Mouse (Mus musculus) frontal cortex, postnatal 14 days (tissue): ENCODE results near the gene Agxt.
A peak's percentile ranks its signal among the peaks of the same experiment; 100 is the strongest.

ENCODE experiments used
- DNase-seq, 2 experiments: peaks; one replicate each; pipeline ENCODE4 v3.0.0; 2022; ENCODE audit warnings: low spot score in 2 of 2

Gene Agxt

DNA sequence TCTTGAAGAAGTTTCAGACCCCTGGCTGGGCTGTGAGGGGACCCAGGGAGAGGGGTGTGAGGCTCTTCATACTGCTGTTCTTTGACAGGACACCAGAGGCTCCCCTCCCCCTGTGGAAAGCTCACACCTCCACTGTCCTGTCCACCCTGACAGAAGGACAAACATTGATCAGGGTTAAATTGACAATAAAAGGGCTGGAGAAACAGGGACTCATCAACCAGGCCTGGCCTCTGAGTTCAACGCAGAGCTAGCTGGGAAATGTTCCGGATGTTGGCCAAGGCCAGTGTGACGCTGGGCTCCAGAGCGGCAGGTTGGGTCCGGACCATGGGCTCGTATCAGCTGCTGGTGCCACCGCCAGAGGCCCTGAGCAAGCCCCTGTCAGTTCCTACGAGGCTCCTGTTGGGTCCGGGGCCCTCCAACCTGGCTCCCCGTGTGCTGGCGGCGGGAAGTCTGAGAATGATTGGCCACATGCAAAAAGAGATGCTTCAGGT, at the start of gene Agxt:
Agxt (plus strand) TSS at position 205 of the 491 bp plus-strand sequence.
- DNase-seq: no peak

DNA sequence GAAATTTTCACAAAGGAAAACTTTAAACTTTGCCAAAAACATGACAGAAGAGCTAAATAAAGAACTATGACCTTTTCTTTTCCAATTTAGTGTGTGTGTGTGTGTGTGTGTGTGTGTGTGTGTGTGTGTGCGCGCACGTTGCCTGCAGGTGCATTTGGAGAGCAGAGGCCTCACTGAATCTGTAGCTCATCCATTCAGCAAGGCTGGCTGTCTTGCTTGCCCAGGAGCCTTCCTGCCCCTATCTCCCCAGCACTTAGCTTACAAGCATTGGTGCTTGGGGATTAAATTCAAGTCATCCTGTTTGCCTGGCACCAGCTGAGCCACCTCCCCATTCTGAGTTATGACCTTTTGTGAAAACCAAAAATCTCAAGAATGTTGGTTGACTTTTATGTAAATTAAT, 42.5 kb upstream of the Agxt start:
- no peak for DNase-seq

DNA sequence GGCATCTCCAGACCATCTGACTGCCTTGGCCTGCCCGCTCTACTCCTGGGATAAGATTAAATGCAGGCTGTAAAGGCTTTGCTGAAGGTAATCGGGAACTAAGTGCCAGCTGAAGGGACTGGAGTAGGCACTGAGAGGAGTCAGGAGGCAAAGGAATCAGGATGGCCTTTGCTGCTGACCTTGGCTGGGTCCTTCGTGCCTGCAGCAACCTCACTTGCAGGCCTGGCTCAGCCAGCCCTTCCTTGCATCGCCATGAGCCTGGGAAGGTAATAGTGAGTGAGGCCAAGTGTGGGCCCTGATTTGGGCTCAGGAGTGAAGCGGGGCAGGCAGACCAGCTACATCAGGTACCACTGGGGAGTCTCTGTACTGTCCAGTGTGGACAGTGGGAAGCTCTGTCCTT, 36.1 kb upstream of the Agxt start:
- DNase-seq: no peak

DNA sequence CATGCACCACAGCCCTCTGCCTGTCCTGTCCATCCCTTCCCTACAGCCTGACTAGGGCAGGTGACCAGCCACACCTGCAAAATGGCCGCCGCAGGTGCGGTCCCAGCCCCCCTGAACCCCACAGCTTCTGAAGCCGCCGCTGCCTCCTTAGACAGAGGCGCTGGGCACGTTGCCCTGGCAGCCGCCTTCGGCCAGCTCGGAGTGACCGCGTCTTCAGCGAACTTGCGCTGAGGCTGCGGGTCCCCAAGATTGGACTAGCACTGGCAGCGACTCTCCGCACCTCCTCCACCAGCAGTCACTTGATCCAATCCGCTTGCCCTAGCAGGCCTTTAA, 34.8 kb upstream of the Agxt start:
- DNase-seq: peak in 1 of 2 experiments; percentile 40

DNA sequence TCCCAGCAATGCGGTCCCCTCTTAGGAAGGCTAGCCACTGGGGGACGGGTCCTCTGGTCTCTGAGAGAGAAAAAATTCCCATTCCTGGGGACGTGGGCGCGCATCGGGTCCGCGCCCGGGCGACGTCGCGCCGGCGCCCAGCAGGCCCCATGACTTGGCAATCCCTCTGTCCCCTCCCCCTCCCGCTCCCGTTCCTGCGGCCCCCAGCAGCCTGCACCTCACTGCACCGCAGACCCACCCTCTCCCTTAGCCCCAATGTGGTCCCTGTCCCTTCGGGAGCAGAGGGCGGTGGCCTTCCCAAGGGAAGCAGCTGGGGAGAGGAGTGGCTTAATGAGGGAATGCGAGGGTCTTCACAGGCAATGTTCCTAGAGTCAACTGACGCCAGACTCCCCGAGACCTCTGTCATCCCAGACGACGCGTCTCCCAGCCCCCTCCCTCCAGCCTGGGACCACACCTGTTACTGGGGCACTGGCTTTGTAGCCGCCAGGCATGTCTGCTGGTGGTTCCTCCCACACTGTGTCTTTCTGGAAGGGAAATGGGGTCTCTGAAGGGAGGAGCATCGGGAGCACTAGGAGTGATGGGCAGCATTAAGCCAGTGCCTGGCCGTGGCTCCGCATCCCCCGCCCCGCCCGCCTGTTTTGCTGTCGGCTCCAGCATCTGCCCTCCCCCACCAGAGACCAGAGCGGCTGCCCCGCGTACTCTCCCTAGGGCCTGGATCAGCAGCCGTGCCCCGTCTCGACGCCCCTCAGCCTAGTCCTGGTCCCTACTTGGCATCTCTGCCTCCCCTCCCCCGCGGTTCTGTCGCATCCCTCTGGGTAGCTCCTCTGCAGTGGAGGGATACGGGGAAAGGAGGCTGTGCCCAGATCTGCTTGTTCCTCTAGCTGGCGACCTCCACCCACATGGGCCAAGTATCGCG, 34.2 kb upstream of the Agxt start:
- peak; percentile 51 to 67 for DNase-seq

DNA sequence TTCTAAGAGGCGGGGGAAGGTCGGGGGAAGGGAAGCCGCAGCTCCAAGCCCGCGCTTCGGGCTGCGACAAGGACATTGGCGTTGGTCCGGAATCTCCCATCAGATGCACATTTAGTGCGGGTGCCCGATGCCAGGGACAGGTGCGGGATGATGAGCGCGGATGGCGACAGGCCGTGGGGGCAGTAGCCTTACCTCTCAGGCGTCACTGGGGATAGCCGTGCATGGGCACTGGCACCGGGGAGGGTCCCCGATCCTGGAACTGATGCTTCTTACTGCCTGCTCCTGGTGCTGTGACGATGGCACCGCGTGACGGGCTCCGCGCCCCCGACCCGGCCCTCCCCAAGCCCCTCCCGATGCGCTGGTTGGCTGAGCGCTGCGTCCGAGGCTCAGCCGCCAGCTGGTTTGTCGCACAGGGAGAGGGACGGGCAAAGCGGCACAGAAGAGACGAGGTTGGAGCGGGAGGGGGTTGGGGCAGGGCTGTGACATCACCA, 33.4 kb upstream of the Agxt start, which contains the start of gene Kif1a:
Kif1a (minus strand) TSS at position 381 of the 491 bp plus-strand sequence.
- peak; percentile 90 to 91 for DNase-seq

DNA sequence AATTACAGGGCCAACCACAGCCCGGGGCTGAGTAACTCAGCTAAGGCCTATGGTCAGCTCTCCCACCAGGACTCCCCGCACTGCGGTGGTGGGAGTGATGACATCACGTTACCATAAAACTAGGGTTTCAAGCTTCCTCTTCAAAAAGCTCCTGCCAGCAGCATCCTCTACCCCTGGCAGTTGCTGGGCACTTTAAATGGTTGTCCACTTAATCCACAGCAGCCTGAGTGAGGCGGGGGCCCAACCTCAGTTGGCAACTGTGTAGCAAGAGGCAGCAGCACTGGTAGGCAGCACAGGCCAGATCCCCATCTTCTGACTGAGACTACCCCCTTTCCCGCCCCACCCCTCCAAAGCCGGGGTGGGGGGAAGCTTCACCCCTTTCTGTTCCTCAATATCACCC, 32.3 kb upstream of the Agxt start:
- no peak for DNase-seq

DNA sequence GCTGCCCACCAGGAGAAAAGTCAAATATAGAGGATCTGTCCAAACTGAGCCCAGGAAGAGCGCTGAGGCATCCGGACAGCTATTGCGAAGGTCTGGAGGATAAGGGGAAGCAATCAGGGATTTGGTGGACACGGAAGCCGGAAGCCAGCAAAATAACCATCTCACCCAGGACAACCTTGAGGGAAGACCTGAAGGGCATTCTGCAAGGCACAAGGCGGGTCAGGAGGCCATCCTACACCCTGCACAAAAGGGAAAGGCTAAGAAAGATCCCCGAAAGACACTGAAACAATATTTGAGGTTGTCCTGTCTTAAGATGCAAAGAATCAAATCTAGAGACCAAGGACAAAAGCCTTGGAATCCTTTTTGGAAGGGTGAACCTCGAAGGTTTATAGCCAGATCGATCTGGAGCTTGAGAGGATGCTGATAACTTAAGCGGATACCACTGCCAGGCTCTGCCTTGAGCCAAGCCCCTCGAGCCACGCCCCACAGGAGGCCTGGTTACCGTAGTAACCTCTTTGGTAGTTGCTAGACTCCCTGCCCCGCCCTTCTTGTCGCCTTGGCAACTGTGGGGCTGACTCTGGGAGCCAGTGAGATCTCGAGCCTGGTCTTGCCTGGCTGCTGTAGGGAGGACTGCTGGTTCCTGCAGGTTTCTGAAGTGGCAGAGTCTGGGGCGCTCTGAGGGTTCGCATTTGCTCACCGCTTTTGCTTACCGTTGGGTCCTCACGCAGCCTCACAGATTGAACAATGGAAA, 20.2 kb upstream of the Agxt start:
- DNase-seq: peak; percentile 70 to 75

DNA sequence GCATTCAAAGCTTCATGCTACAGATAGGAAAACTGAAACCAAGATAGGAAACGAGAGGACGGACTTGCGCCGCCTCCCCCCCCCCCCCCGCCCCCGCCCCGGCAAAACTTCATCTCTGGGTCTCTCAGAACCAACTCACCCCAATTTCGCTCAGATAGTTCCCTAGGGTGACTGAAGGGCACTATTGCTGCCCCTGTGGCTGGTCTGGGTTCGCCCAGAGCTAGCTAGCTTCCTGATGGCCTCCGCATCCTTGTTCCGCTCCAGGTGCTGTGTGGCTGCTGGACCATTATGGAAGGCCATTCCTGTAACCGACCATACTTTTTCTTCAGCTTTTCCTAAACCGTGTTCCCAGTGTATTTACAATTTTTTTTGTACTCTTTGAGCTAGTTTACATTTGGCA, 19.6 kb upstream of the Agxt start:
- no peak for DNase-seq

DNA sequence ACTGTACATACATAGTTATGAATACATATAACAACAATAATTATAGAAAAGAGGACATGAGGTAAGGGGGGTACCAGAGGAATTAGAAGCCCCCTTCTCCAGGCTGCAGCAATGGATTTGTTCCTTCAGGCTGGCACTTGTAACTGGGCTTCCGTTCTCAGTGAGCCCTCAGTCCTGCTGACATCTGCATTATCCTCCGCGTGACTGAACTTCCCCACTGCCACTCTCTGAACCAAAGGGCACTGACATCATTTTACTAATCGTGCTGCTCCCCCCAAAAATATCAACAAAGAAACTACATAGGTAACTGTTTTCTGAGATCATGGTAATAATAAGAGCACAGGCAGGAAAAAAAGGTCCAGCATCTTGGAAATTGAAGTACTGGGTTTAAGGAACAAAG, 16.2 kb upstream of the Agxt start:
- no peak for DNase-seq

DNA sequence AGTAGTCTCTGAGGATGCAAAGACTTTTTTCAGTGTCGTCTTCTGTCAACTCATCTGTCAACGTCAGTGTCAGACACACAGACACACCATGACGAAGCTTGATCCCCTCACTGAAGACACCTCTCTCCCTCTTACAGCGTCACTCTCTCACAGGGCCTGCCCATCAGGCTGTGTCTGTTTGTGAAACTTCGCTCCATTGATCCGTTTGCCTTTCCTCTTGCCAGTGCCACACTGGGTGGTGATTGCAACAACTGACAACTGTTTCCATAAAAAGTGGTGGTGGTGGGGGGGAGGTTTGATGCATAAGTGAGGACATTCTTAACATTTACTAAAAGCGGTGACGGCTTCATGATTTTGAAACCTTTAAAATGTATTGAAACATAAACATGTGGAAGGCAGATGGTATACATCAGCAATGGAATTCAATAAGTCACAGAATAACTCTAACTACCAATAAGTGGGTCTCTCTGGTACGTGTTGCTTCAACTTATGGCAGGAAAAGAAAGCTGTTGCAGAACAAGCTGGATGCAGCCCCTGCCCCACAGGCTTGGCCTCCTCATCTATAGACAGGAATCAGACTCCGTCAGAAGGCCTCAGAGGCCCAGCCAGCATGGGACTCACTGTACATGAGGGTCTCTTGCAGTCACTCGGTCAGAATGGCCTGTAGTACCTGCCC, 11.7 kb upstream of the Agxt start:
- DNase-seq: no peak

DNA sequence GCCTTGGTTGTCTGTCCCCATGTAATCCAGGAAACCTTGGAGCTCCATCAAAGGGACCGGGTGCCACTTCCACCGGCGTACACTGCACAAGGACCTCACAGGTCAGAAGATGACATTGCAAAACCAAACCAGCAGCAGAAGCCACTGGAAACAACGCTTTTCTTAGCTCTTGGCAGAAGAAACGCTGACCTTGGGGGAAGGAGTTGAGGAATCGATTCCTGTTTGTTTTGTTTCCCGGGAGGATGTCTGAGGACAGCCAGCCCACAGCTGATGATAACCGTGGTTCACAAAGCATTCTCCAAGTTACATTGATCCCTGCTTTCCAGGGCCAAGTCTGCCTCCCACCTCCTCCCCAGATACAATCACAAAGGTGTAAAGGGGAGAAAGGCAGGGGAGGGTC, 11.0 kb upstream of the Agxt start:
- no peak for DNase-seq

DNA sequence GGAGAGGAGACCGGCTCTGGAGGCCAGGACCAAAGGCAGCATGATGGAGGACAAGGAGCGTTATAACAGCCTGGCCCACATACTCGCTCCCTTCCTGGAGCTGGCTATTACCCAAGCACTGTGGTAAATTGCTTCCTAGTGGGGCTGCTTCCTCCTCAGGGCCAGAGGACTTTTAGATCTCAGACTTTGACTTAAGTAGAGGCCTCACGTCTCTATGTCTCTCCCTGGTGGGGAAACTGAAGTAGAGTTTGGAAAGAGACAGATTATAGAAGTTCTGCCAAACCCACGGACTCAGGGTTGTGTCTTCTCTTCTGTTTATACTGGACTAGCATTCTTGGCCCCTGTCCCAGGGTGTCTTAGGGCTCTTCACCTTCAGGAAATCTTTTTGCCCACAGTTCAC, 9.8 kb upstream of the Agxt start:
- no peak for DNase-seq

DNA sequence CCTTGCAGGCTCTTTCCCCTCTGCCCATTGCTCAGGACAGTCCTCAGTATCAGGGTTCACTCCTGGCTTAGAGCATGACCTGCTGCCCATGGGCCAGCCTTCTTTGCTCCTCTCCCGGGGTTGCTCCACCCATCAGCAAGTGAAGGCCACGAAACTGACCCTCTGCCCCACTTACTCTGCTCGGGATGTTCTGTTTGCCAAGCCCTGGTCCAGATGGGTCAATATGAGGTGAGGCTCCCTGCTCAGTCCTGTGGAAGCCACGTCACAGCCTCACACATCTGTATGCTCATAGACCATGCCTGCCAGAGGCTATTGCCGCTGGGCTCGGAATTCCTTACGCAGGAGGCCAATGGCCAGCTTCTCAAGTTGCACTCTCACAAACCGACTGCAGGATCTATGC, 6.8 kb upstream of the Agxt start:
- DNase-seq: no peak

DNA sequence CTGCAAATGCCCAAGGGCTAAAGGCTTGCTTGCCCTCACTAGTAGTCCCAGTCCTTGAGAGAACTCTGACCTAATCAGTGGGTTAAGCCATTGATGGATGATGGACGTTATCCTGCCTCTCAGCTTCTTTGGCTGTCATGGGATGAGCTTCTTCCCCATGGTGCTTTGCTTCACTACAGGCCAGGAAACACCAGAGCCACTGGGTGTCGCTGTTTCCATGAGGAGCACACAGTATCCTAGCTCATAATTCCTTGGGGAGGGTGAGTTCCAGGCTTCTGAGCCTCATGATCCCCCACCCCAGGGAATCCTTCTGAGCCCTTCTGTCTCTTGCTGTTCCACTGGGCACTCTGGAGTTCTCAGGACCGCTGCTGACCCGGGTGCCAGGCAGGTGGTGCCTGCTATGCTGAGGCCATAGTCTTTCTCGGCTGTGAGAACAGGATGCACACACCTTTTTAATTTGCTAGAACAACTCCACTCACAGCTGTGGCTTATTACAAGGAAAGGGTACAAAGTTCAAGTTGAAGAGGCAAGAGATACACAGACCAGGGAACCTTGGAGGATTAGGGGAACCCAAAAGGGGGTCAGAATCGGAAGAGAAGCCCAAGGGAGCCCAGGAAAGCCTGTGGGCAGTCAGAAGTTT, 6.2 kb upstream of the Agxt start:
- peak; percentile 32 to 70 for DNase-seq

DNA sequence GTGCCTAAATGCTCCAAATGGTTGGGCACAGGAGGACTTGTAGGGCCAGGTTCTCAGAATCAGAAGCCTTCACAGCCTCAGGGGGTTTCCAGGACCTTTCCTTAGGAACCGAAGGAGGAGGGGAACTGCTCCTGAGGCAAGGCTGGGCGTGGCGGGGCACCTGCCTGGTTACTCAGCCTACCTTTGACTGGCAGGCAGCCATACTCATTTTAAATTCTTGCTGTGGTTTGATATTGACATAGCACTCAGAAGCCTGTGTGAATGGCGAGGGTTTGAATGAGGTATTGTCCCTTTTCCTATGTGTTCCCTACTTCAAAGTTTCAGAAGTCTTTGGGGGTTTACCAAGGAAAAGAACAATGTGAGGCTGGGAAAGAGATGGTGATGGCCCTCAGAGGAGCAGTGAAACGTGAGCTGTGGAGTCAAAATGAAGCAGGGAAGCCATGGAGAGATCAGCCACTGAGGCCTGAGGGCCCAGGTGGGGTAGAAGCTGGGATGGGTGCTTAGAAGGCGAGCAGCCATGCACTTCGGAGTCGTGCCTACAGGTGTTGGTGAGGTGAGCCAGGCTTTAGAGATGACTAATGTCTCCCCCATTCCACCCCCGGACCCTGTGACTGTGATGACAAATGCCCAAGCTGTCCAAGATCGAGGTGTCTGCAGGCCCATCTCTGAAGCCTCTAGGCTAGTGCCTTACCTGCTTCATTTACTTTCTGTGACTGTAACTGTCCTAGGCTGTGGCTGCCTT, 4.6 kb upstream of the Agxt start:
- no peak for DNase-seq

DNA sequence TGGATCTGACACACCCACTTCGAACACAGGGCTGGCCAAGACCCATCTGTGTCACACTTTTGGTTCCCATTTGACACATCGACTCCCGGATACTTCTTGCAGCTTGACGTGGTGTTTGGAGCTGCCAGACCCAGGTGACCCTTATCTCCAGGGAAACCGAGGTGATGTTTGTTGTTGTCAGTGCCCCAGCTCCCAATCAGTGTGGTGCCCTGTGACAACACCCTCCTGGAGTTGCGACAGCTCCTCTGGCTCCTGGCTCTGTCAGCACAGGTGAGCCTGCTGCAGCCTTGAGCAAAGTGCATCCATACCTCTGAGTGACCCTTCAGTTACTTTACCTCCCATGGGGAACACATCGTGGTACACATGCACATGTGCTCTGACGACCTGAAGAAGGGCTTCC, 2.4 kb upstream of the Agxt start:
- DNase-seq: no peak

DNA sequence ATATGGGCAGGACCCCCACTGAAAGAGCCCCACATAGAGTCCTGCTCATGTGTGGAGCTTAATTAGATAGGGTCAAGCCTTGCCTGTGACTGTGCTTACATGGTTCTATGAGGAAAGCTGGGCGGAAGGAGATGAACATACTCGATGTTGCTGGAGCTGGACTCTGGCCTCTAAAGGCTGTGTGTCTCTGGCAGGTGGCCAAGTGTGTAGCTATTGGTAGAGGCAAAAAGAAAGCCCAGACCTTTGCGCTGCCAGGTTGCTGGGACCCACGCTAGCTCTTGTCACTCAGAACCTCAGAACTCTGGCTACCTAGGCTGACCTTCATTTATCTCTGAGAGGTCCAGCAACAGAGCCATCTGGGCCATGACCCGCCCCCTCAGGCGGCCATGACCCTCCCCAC, 3.5 kb downstream of the Agxt start:
- DNase-seq: no peak

DNA sequence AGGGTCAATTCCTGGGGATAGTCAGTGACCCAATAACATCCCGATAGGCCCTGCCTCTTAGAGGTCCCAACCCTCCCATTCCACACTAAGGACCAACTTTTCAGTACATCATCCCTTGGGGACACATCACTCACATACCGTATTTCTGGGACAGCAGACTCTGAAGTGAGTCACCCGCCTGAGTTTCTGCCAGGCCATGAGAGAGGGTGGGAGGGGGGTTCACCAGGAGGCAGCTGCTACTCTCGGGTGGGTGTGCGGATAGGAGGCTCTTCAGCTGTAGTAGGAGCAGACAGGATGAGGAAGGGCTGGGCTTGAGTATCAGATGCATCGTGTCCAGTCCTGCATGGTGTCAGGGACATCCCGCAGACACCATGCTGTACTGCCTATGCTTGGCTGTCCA, 4.7 kb downstream of the Agxt start:
- no peak for DNase-seq

DNA sequence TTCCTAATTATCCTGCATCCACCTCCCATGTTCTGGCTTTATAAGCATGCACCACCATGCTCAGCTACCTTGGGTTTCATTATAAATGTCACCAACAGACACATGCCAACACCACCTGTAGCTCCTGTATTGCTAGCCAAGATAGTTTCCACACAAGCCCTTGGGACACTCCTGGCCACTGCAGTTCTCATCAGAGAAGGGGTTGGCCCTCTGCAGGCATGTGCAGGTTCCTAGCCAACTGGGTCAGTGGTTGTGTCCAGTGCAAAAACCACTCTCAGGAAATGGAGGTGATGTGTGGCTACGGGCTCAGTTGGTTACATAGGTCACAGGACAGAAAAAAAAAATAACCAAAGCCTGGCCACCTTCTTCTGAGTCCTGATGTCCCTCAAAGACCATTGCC, 7.8 kb downstream of the Agxt start:
- no peak for DNase-seq

DNA sequence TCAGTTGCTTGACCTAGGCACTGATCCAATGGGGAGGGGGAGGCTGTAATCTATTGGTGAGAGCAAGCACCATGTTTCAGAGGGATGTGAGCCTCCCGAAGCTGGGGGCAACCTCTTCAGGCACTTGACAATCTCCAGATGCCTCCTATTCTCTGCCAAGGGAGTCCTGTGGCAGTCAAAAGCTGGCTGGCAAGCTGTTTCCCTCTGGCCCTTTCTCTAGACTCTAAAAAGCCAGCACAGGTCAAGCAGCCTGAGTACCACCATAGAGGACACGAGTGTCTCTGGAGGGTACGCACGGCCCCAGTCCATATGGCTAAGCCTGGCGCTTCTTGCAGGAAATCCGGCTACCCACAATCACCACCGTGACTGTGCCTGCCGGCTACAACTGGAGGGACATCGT, 9.1 kb downstream of the Agxt start:
- no peak for DNase-seq
